Mouse (Mus musculus) cerebellum, postnatal 10 days (tissue): ENCODE results near the gene Flnb.
A peak's percentile ranks its signal among the peaks of the same experiment; 100 is the strongest.

Experiments used
- DNase-seq, 2 experiments: peaks; one replicate each; pipeline ENCODE4 v3.0.0; 2021; ENCODE audit warnings: mixed read lengths in 2 of 2

The Flnb gene

DNA sequence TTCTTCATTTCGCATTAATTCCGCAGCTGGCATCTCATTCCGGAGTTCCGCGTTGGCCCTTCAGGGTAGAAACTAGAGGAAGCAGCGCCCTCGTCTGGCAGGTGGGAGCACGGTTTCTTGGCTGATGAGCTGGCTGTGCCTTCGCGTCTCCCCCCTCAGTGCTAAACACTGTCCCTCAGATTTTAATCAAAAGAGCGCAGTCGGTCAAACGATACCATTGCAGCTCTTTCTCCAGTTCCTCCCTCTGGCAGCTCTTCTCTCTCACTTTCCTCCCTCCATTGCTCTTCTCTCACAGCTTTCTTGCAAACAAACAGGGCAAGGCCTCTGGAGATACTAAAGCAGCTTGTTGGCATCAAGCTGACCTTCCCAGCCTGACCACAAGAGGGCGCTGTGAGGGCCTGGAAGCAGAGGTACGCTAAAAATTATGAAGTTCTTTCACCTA is 179.5 kb downstream of the Flnb start:
- DNase-seq: peak; percentile 95 to 97

DNA sequence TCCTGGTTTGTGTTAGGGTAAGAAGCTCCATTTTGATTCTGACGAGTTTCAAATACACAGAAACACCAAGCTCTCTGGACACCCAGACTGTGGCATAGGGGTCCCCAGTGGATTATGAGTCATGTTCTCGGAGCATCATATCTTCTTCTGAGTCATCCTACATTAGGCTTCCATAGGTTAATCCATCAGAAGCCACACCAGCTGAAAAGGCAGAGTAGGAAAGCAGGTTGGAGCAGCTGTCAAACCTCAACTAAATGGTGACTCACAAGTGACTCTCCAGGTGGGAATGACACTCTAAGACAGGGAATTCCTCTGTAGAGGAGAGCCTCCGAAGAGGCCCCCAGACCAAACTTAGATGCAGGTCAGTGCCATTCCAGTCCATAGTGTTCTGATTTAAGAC is 181.3 kb downstream of the Flnb start:
- no peak for DNase-seq

DNA sequence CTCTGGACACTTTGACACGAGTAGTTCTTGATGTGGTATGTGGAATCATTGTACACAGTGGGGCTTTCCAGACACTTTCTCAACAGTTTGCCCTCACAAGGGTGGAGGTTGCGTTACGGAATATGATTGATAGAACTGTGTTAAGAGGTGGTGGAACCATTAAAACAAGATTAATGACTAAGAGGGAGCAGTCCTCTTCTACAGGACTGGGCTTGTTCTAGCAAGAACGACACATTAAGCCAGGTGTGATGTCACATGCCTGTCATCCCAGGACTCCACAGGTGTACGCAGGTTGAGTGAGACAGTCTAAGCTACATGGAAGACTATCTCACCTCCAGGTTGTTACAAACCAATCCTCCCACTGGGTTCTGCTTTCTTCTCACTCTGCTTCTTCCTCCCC is 181.7 kb downstream of the Flnb start:
- DNase-seq: no peak

DNA sequence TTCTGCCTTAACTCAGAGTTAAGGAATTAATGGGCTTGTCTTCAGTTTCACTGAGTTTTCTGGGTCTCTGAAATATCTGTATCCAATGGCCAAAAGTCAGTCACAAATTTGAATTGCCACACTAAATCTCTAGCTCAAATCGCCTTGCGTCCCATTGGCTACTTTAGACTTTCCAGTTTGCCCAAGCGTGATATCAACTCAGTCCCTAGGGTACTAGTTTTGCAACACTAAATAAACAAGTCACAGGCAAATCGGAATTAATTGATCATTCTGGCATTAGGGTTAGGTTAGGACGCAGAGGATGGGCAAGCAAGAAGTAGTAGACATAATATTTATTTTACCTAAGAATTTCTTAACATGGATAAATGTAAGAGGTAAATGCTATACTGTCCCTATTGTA is 182.5 kb downstream of the Flnb start:
- no peak for DNase-seq
